Mouse (Mus musculus) heart, postnatal 0 days (tissue): ENCODE measurements around the gene Eme2.

ENCODE experiments used
- CTCF ChIP-seq: IDR thresholded peaks from 2 replicates; pipeline ENCODE4 v1.5.1; 2016; ENCODE audit warnings: antibody characterized with exemption, control low read depth, low read depth
- EP300 ChIP-seq: IDR thresholded peaks from 2 replicates; pipeline ENCODE4 v1.6.1; 2016; ENCODE audit warnings: antibody characterized with exemption, low read depth

DNA sequence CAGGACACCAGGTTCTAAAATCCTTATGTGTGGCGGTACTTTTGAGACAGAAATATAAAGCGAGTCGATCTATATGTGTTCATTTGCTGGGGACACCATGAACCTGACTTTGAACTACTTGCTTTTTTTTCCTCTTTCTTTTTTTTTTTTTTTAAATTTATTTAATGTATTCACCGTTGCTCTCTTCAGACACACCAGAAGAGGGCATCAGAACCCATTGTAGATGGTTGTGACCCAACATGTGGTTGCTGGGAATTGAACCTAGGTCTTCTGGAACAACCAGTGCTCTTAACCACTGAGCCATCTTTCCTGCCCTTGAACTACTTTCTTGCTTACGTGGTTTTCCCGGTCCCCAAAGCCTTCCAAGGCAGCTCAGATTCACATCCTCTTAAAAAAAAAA, 42.4 kb upstream of the Eme2 start:
- TF ChIP-seq CTCF: no peak
- TF ChIP-seq EP300: no peak
